Mouse (Mus musculus) CH12.LX (cell line): ENCODE data around the gene Pde5a. TPM values are rescaled to one million over a fixed set of nuclear protein-coding genes. Genes with fewer than 3 reads are reported as not detected.

Experiments
- DNase-seq: peaks from one replicate; pipeline ENCODE4 v3.0.0-alpha.2; 2013; ENCODE audit errors: extremely low read depth
- H3K27ac ChIP-seq: 2 replicates; pipeline ENCODE4 v1.5.1; 2012; ENCODE audit warnings: low read depth, mild to moderate bottlenecking, control low read depth, moderate library complexity; ENCODE audit not compliant: insufficient read depth
- H3K27me3 ChIP-seq: replicated peaks from 2 replicates; pipeline ENCODE3; 2012; ENCODE audit warnings: inconsistent platforms
- H3K36me3 ChIP-seq, 2 experiments: replicated peaks in 1 of 2; 2 replicates each; pipeline versions ENCODE3 to v1.6.1; 2012; ENCODE audit warnings: inconsistent platforms in 1 of 2, low read length in 1 of 2, mild to moderate bottlenecking in 1 of 2, mixed read lengths in 1 of 2, moderate library complexity in 1 of 2; ENCODE audit not compliant: control insufficient read depth in 1 of 2, insufficient read depth in 1 of 2
- H3K4me1 ChIP-seq, 2 experiments: 2 replicates each; pipeline ENCODE4 v1.6.1; 2012; ENCODE audit warnings: inconsistent platforms in 1 of 2, moderate library complexity in 1 of 2; ENCODE audit not compliant: insufficient read depth in 2 of 2, control insufficient read depth in 1 of 2
- H3K4me2 ChIP-seq: 2 replicates; pipeline ENCODE4 v1.6.1; 2012; ENCODE audit warnings: low read depth, mild to moderate bottlenecking, control low read depth; ENCODE audit not compliant: poor library complexity, insufficient read depth, severe bottlenecking
- H3K4me3 ChIP-seq, 3 experiments: fragments of 150-350 bp in 1 of 3; sonication (generic) in 1 of 3; replicated peaks in 1 of 3; 2 replicates each; pipeline versions ENCODE3 to v1.5.1; 2011 to 2012; ENCODE audit warnings: low read depth in 2 of 3, low read length in 2 of 3, mild to moderate bottlenecking in 2 of 3, moderate library complexity in 2 of 3, control low read depth in 1 of 3, improper control_type of control experiment in 1 of 3, inconsistent platforms in 1 of 3, mixed read lengths in 1 of 3; ENCODE audit not compliant: poor library complexity in 1 of 3
- H3K79me2 ChIP-seq: replicated peaks from 2 replicates; pipeline ENCODE4 v1.6.1; 2012; ENCODE audit warnings: mild to moderate bottlenecking, moderate library complexity; ENCODE audit not compliant: control insufficient read depth, poor library complexity, insufficient read depth, severe bottlenecking; ENCODE audit errors: extremely low read depth
- H3K9ac ChIP-seq: 2 replicates; pipeline ENCODE4 v1.6.1; 2012; ENCODE audit warnings: low read depth, mild to moderate bottlenecking, control low read depth, moderate library complexity; ENCODE audit not compliant: insufficient read depth
- H3K9me3 ChIP-seq: replicated peaks from 2 replicates; pipeline ENCODE3; 2012; ENCODE audit warnings: low read length, inconsistent platforms, mixed read lengths
- BHLHE40 ChIP-seq: IDR thresholded peaks from 2 replicates; pipeline ENCODE4 v1.6.1; 2011; ENCODE audit warnings: mild to moderate bottlenecking, low read depth, low read length, improper control_type of control experiment
- CHD1 ChIP-seq: IDR thresholded peaks from 2 replicates; pipeline ENCODE4 v1.6.1; 2012; ENCODE audit warnings: low read depth, low read length, improper control_type of control experiment, inconsistent platforms
- CTCF ChIP-seq, 2 experiments: IDR thresholded peaks in 1 of 2; conservative IDR thresholded peaks in 1 of 2; 2 replicates each; pipeline ENCODE4 v1.5.1; 2011 to 2012; ENCODE audit warnings: low read depth in 2 of 2, low read length in 2 of 2, improper control_type of control experiment in 1 of 2, inconsistent platforms in 1 of 2, mild to moderate bottlenecking in 1 of 2, moderate library complexity in 1 of 2
- E2F4 ChIP-seq: IDR thresholded peaks from 2 replicates; pipeline ENCODE4 v1.6.1; 2011; ENCODE audit warnings: low read depth, low read length, improper control_type of control experiment; ENCODE audit not compliant: insufficient replicate concordance
- ETS1 ChIP-seq: conservative IDR thresholded peaks from 2 replicates; pipeline ENCODE4 v1.6.1; 2012; ENCODE audit warnings: low read depth, mild to moderate bottlenecking, inconsistent platforms, low read length, improper control_type of control experiment, moderate library complexity
- GABPA ChIP-seq: IDR thresholded peaks from 2 replicates; pipeline ENCODE4 v1.6.1; 2012; ENCODE audit warnings: low read depth, low read length, improper control_type of control experiment, inconsistent platforms; ENCODE audit not compliant: insufficient replicate concordance
- HCFC1 ChIP-seq: IDR thresholded peaks from 2 replicates; pipeline ENCODE4 v1.6.1; 2012; ENCODE audit warnings: low read depth, mild to moderate bottlenecking, inconsistent platforms, low read length, improper control_type of control experiment
- IRF4 ChIP-seq: IDR thresholded peaks from 2 replicates; pipeline ENCODE4 v1.6.1; 2014; ENCODE audit warnings: low read depth, mild to moderate bottlenecking, inconsistent platforms, low read length, improper control_type of control experiment
- JUND ChIP-seq: conservative IDR thresholded peaks from 2 replicates; pipeline ENCODE4 v1.6.1; 2011; ENCODE audit warnings: low read depth, low read length, improper control_type of control experiment
- MAFK ChIP-seq: IDR thresholded peaks from 2 replicates; pipeline ENCODE4 v1.6.1; 2011; ENCODE audit warnings: low read length, improper control_type of control experiment; ENCODE audit not compliant: insufficient replicate concordance
- MAX ChIP-seq: IDR thresholded peaks from 2 replicates; pipeline ENCODE4 v1.6.1; 2011; ENCODE audit warnings: low read length, improper control_type of control experiment
- MAZ ChIP-seq: IDR thresholded peaks from 2 replicates; pipeline ENCODE4 v1.6.1; 2012; ENCODE audit warnings: low read depth, mild to moderate bottlenecking, inconsistent platforms, low read length, improper control_type of control experiment, moderate library complexity
- MEF2A ChIP-seq: IDR thresholded peaks from 2 replicates; pipeline ENCODE4 v1.6.1; 2014; ENCODE audit warnings: low read depth, mild to moderate bottlenecking, inconsistent platforms, low read length, improper control_type of control experiment, borderline replicate concordance
- MXI1 ChIP-seq: IDR thresholded peaks from 2 replicates; pipeline ENCODE4 v1.6.1; 2011; ENCODE audit warnings: mild to moderate bottlenecking, low read depth, low read length, improper control_type of control experiment
- NELFE ChIP-seq: IDR thresholded peaks from 2 replicates; pipeline ENCODE4 v1.6.1; 2011; ENCODE audit warnings: low read depth, low read length, improper control_type of control experiment
- NRF1 ChIP-seq: IDR thresholded peaks from 2 replicates; pipeline ENCODE4 v1.6.1; 2014; ENCODE audit warnings: low read depth, mild to moderate bottlenecking, inconsistent platforms, low read length, improper control_type of control experiment, moderate library complexity
- PAX5 ChIP-seq: IDR thresholded peaks from 2 replicates; pipeline ENCODE4 v1.6.1; 2012; ENCODE audit warnings: low read length, inconsistent platforms, mixed read lengths
- POLR2A ChIP-seq: IDR thresholded peaks from 2 replicates; pipeline ENCODE4 v1.6.1; 2011; ENCODE audit warnings: low read depth, mild to moderate bottlenecking, improper control_type of control experiment, low read length
- POLR2AphosphoS2 ChIP-seq: IDR thresholded peaks from 2 replicates; pipeline ENCODE4 v1.6.1; 2011; ENCODE audit warnings: low read depth, low read length, improper control_type of control experiment
- RAD21 ChIP-seq: IDR thresholded peaks from 2 replicates; pipeline ENCODE4 v1.6.1; 2011; ENCODE audit warnings: low read depth, mild to moderate bottlenecking, low read length, improper control_type of control experiment, moderate library complexity
- SIN3A ChIP-seq: IDR thresholded peaks from 2 replicates; pipeline ENCODE4 v1.6.1; 2012; ENCODE audit warnings: low read length, improper control_type of control experiment, inconsistent platforms
- SMC3 ChIP-seq: IDR thresholded peaks from 2 replicates; pipeline ENCODE4 v1.6.1; 2011; ENCODE audit warnings: low read depth, low read length, improper control_type of control experiment
- USF1 ChIP-seq: IDR thresholded peaks from 2 replicates; pipeline ENCODE4 v1.6.1; 2014; ENCODE audit warnings: low read depth, mild to moderate bottlenecking, inconsistent platforms, low read length, improper control_type of control experiment
- ZC3H11A ChIP-seq: IDR thresholded peaks from 2 replicates; pipeline ENCODE4 v1.6.1; 2012; ENCODE audit warnings: low read depth, mild to moderate bottlenecking, inconsistent platforms, low read length, improper control_type of control experiment
- ZKSCAN1 ChIP-seq: IDR thresholded peaks from 2 replicates; pipeline ENCODE4 v1.6.1; 2012; ENCODE audit warnings: low read depth, inconsistent platforms, low read length, improper control_type of control experiment, borderline replicate concordance
- ZMIZ1 ChIP-seq: IDR thresholded peaks from 2 replicates; pipeline ENCODE4 v1.6.1; 2012; ENCODE audit warnings: low read depth, mild to moderate bottlenecking, inconsistent platforms, low read length, improper control_type of control experiment
- dilution Hi-C: fragments of 300-500 bp; cut with MboI; formaldehyde crosslinking; loops from 2 replicates; pipeline ENCODE4 v1.14.3; 2020; ENCODE audit warnings: low sequenced_read_pairs; ENCODE audit not compliant: extremely low pct_unique_long_range_greater_than_20kb, extremely low pct_ligation_motif_present
- in situ Hi-C: fragments of 300-500 bp; cut with MboI; formaldehyde crosslinking; loops from 3 replicates; pipeline ENCODE4 v1.14.3; 2019; ENCODE audit warnings: low sequenced_read_pairs, low pct_ligation_motif_present, low pct_unique_long_range_greater_than_20kb, mixed read lengths
- polyA plus RNA-seq: library from polyadenylated mRNA; unstranded; fragments of >175 nt; gene quantifications from 2 replicates; pipeline ENCODE4 v1.2.1, GENCODE M21; 2012; ENCODE audit warnings: low read depth; ENCODE audit not compliant: insufficient read length
- total RNA-seq, 2 experiments: library from RNA; depleted of rRNA; stranded (reverse); fragments of 300-350 nt in 1 of 2; fragments of >200 nt in 1 of 2; gene quantifications; 2 replicates each; pipeline ENCODE4 v1.2.3; 2012 to 2014

Pde5a gene
- total and polyA plus RNA-seq, 3 experiments, result 0.60 to 1.1 (median 1.0) TPM

DNA sequence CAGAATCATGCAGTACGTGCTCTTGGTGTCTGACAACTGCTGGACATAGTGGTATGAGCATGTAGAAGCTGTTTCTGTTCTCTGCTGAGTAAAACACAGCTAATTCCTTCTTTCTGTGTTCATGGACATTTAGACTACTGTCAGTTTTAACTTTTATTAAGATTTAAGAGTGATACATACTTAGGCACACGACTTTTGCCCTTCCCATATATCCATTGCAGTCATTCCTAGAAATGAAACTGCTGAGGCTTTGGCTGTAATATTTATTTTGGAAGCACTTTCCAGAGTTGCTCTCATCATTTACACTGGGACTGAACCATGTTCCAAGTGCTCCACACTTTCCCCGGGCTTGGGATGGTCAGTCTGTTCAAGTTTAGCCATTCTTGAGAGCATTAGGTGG, 18.6 kb upstream of the Pde5a start:
- TF ChIP-seq BHLHE40 (no peak), ZC3H11A (no peak), ZMIZ1 (no peak), SMC3 (no peak), NRF1 (no peak), POLR2A (no peak), PAX5 (no peak), GABPA (no peak), E2F4 (no peak), IRF4 (no peak), JUND (no peak)
- no peak for DNase-seq
- Histone ChIP-seq H3K4me1 (0 out of 4 replicates have a peak, but pooled peaks cover 0 to 3% of the 10 kb centered on the region in 2 experiments), H3K79me2 (no peaks in the 10 kb centered on the region), H3K9ac (no peak overlapping the region), H3K36me3 (no peaks in the 10 kb centered on the region), H3K27ac (no peak overlapping the region), H3K9me3 (peaks cover 3% of the 10 kb centered on the region), H3K4me2 (no peak overlapping the region), H3K27me3 (no peaks in the 10 kb centered on the region), H3K4me3 (no peak overlapping the region)
- dilution Hi-C loops (no loop called here), in situ Hi-C loops (no loop called here)

DNA sequence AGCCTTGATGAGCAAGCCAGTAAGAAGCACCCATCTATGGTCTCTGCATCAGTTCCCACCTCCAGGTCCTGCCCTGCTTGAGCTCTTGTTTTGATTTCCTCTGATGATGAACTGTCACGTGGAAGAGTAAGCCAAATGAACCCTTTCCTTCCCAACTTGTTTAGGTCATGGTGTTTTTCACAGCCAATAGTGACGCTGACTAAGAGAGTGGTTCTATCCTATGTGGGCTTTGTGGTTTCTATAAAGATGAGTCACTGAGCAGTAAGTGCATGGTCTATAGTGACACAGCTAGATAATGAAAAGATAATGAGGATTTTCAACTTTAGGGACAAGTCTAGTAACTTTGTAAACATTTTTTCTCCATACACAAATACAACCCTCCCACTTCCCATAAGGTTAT, 10.1 kb upstream of the Pde5a start:
- in situ Hi-C loops (no loop called here), dilution Hi-C loops (no loop called here)
- Histone ChIP-seq H3K79me2 (no peaks in the 10 kb centered on the region), H3K27me3 (no peaks in the 10 kb centered on the region), H3K4me3 (no peak overlapping the region), H3K9ac (no peak overlapping the region), H3K4me2 (no peak overlapping the region), H3K36me3 (no peaks in the 10 kb centered on the region), H3K9me3 (no peaks in the 10 kb centered on the region), H3K4me1 (0 out of 4 replicates have a peak, but pooled peaks cover 0 to 3% of the 10 kb centered on the region in 2 experiments), H3K27ac (no peak overlapping the region)
- no peak for DNase-seq
- no peak for TF ChIP-seq E2F4
- no peak for TF ChIP-seq MAZ
- TF ChIP-seq NRF1, result no peak
- no peak for TF ChIP-seq MAX
- no peak for TF ChIP-seq CHD1
- no peak for TF ChIP-seq HCFC1
- TF ChIP-seq CTCF (conservative IDR thresholded peaks at IDR 0.05 in 1 of 2, IDR thresholded peaks at IDR 0.05 in 1 of 2; ENCODE audit: low read depth in 2 of 2, low read length in 2 of 2), result no peak
- no peak for TF ChIP-seq BHLHE40
- no peak for TF ChIP-seq RAD21
- no peak for TF ChIP-seq MAFK
- no peak for TF ChIP-seq POLR2A
- TF ChIP-seq MXI1, result no peak
- no peak for TF ChIP-seq ETS1
- TF ChIP-seq POLR2AphosphoS2, result no peak
- TF ChIP-seq NELFE, result no peak
- no peak for TF ChIP-seq USF1
- TF ChIP-seq MEF2A, result no peak
- no peak for TF ChIP-seq SIN3A
- no peak for TF ChIP-seq ZKSCAN1
